Mouse (Mus musculus) kidney, adult 18-20 months (tissue): ENCODE data around the gene Ms4a6b.
"Not testable (repeated sequence)": the region's sequence is repeated elsewhere in the genome, so short reads cannot be mapped to it uniquely, and the experiment has no call there.

Experiments
- DNase-seq: peaks from one replicate; pipeline ENCODE4 v3.0.0; 2021

Ms4a6b gene

DNA sequence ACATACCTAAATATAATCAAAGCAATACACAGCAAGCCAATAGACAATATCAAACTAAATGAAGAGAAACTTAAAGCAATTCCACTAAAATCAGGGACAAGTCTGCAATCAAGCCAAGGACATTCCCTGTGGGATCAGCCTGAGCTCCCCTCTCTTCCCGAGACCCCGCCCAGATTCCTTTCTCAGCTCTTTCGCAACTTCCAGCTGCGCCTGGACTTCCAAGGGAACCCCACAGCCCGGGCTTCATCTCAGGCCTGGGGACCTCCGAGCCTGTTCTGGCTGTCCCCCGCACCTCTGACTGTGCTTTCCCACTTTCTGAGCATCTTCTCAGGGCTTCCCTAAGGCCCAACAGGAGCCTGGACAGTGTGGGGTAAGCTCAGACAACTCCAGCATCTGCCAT, 20.3 kb downstream of the Ms4a6b start, which contains the start of gene Ms4a4d:
Gene Ms4a4d, plus strand, starts transcription at position 209 of the 400 bp plus-strand sequence.
- DNase-seq, result no peak

DNA sequence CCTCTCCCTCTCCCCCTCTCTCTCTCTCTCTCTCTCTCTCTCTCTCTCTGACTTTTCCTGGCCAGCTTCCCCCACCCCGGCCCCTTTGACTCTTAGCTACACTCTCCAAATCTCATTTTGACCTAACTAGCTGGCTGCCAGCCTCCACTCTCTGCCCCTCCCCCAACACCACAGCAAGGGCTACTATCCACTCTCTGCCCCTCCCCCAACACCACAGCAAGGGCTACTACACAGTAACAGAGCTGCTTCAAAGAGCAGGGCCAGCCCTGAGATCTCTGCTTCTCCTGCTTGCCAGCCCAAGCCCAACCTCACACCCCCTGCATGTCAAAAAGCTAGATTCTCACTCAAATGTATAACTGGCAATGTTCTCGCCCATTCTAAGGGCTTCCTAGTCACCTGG, 21.0 kb downstream of the Ms4a6b start:
- no peak for DNase-seq

DNA sequence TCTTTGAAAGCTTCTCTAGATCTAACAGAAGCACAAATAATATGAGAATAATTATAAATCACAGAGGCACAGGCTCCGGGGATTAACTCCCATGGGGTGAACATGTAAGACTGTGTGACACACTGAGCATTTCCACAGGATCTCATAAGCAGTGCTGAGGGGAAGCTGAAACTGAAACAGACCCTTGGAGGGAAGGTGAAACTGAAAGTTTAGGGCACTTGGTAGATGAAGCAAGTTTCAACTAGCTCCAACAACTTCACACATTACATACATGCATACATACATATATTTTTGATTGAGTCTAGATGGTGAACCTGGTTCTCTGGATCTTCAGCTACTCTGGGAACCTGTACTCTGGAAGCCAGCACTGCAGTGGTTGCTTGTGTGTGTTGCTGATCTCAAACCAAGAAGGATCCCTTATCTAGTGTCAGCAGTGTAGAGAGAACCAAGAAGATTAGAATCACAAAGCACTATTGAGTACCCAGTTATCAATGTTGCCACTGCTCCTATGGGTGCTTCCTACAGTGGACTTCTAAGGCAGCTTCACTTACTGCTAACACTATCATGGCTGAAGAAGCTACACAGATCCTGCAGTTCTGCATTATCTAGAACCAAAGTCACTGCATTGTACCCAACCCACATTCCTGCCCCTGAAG, 24.0 kb downstream of the Ms4a6b start:
- DNase-seq, result not testable (repeated sequence)

DNA sequence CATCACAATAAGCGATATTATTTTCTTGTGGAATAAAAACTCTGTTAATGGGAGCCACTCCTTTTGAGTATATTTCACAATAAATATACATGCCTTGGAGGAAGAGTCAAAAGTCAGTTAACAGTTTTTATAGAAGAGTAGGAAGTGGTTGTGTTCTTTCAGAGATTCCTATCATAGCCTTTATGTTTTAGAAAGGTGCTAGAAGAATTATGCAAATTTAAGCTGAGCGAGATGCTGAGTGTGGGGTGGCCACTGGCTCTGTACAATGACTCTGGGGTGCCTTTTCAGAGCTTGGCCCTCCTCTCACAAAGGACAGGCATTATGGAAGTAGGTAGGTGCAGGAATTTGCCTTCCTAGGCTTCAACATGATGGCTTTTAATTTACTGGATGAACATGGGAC, 28.1 kb downstream of the Ms4a6b start:
- not testable (repeated sequence) for DNase-seq

DNA sequence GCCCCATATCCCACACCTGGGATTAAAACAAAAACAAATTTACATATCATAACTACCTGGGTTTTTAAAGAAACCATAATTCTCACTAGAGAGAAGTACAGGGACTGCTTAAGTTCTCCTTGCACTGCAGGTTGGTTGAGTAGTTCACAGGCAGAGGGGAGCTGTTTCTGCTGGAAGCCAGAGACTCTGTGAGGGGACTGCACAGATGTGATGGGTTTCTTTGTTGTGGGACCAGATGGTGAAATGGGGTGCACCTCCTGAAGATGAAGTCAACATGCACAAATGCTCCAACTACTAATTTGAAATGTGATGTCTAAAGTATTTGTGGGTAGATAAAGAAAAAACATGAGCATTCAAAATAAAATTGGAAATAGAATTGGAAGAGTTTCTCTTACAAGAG, 31.6 kb downstream of the Ms4a6b start:
- DNase-seq, result no peak

DNA sequence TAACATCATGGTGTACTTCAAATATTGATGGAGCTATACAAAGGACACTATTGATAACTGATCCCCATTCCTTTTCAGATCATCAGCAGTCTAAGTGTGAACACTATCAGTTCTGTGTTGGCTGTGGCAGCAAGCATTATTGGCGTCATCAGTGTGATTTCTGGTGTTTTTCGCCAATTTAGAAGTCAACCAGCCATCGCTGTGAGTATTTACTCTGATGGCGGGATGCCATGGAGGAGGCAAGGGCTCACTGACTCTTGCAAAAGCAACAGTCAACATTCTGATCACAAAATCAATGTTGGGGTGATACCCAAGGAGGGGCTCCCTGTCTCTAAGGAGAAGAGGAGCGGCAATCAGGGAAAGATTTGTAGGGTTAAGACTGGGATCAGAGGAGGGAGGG, 38.4 kb downstream of the Ms4a6b start:
- no peak for DNase-seq

DNA sequence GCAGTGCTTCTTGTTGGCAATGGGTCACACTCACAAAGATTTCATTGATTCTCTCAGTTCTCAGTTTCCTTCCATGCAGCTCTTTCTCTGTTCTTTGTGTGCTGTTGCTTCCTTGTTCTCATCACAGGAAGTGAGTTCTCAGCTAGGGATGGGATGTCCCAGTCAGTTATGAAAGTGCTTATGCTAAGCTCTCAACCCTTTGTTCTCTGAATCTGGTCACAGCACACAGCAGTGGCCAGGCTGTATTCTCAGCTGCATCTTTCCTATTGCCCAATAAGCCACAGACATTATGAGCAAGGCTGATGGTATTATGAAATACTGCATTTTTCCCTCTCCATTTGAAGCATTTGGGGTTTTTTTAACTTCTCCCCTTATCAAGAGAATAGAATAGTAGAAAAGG, 43.2 kb downstream of the Ms4a6b start:
- DNase-seq, result not testable (repeated sequence)

DNA sequence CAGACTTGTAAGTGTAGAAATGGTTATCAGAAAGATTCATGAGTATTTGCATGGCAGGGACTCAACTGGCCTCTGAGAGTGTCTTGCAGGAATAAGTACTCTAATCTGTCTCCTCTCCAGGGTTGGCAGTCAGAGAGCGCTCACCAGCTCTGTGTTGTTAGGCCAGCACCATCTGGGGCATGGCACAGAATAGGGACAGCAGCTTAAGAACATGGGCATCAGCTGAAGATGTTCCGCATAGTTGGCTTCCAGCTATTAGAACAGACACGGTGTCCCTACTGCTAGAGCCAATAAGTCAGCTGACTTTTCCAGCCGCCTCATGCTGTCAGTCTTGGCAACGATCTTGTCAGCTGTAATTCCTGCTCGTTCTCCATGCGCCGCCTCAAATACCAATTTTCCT, 58.7 kb downstream of the Ms4a6b start:
- DNase-seq, result no peak
